Mouse (Mus musculus) megakaryocyte, embryonic 14.5 days (primary cell): Measurements from ENCODE around the gene Mrpl38.

ENCODE experiments used
- FLI1 ChIP-seq: IDR thresholded peaks from 2 replicates; pipeline ENCODE4 v1.6.1; 2012; ENCODE audit warnings: low read length, inconsistent platforms, mixed read lengths
- GATA1 ChIP-seq: IDR thresholded peaks from 3 replicates; pipeline ENCODE4 v1.6.1; 2012; ENCODE audit warnings: mixed read lengths, low read length, inconsistent platforms, borderline replicate concordance

DNA sequence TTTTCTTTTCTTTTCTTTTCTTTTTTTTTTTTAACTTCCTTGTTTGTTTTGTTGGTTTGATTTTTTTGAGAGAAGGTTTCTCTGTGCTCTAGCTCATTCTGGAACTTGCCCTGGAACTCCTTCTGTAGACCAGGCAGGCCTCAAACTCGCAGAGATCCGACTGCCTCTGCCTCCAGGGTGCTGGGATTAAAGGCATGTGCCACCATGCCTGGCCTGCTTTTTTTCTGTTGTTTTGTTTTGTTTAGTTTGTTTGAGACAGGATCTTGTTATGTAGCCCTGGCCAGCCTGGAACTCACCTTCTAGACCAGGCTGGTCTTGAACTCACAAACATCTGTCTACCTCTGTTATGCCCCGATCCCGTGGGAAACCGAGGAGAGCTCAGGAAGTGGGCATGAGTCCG is 49.1 kb downstream of the Mrpl38 start:
- TF ChIP-seq FLI1 (no peak), GATA1 (no peak)
